Mouse (Mus musculus): ENCODE data around the gene Lipt1. TPM values are rescaled to one million over a fixed set of nuclear protein-coding genes. Genes with fewer than 3 reads are reported as not detected.

Lipt1 gene
- polyA plus RNA-seq, 1 experiment from 2014 or later, result 8.8 TPM

- Histone ChIP-seq H3K4me2 (no peak overlapping the region), H3K36me3 (no peaks in the 10 kb centered on the region), H3K4me1 (no peaks in the 10 kb centered on the region), H3K27me3 (0 out of 2 replicates have a peak, but pooled peaks cover 9% of the 10 kb centered on the region), H3K9me3 (replicated peaks) (no peaks in the 10 kb centered on the region), H3K9ac (no peak overlapping the region), H3K27ac (no peak overlapping the region), H3K4me3 (replicated peaks) (no peak overlapping the region)
- WGBS, result 82% methylated on average over 2 of the region's 2 CpGs
- ATAC-seq (replicated peaks; ENCODE audit: low FRiP score), result no peak
Measured at GRCm38 (mm10) chr1:37912751-37913150, 41.2 kb downstream of the Lipt1 start.

- H3K27me3 ChIP-seq, result 0 out of 2 replicates have a peak, but pooled peaks cover 9% of the 10 kb centered on the region
- no peak for ATAC-seq (replicated peaks; ENCODE audit: low FRiP score)
- no peaks in the 10 kb centered on the region for H3K4me1 ChIP-seq
- no peak within 1 kb of the TSS for H3K4me2 ChIP-seq
- H3K9me3 ChIP-seq (replicated peaks), result no peaks in the 10 kb centered on the region
- no peak within 1 kb of the TSS for H3K9ac ChIP-seq
- no peak within 1 kb of the TSS for H3K4me3 ChIP-seq (replicated peaks)
- 72% methylated on average over 5 of the region's 5 CpGs for WGBS
- no peak within 1 kb of the TSS for H3K27ac ChIP-seq
- no peaks in the 10 kb centered on the region for H3K36me3 ChIP-seq
Measured at GRCm38 (mm10) chr1:37916393-37916792, 44.9 kb downstream of the Lipt1 start, which contains the start of gene Lyg2. Gene Lyg2 (minus strand): TSS chr1:37916493.

GRCm38 (mm10) chr1:37917666-37918065 is 46.1 kb downstream of the Lipt1 start:
- WGBS, result 71% methylated on average over 13 of the region's 13 CpGs
- no peak overlapping the region for H3K4me3 ChIP-seq (replicated peaks)
- H3K4me2 ChIP-seq, result no peak overlapping the region
- H3K9me3 ChIP-seq (replicated peaks), result no peaks in the 10 kb centered on the region
- no peak overlapping the region for H3K9ac ChIP-seq
- 0 out of 2 replicates have a peak, but pooled peaks cover under 1% of the 10 kb centered on the region for H3K4me1 ChIP-seq
- ATAC-seq (replicated peaks; ENCODE audit: low FRiP score), result no peak
- 0 out of 2 replicates have a peak, but pooled peaks cover 4% of the 10 kb centered on the region for H3K27me3 ChIP-seq
- H3K27ac ChIP-seq, result no peak overlapping the region
- H3K36me3 ChIP-seq, result no peaks in the 10 kb centered on the region

GRCm38 (mm10) chr1:37918096-37918495 is 46.6 kb downstream of the Lipt1 start:
- Histone ChIP-seq H3K9ac (no peak overlapping the region), H3K27ac (no peak overlapping the region), H3K27me3 (0 out of 2 replicates have a peak, but pooled peaks cover 4% of the 10 kb centered on the region), H3K4me2 (no peak overlapping the region), H3K4me1 (0 out of 2 replicates have a peak, but pooled peaks cover 3% of the 10 kb centered on the region), H3K36me3 (no peaks in the 10 kb centered on the region), H3K9me3 (replicated peaks) (no peaks in the 10 kb centered on the region), H3K4me3 (replicated peaks) (no peak overlapping the region)
- no peak for ATAC-seq (replicated peaks; ENCODE audit: low FRiP score)
- WGBS, result 62% methylated on average over 6 of the region's 6 CpGs

GRCm38 (mm10) chr1:37922536-37922935 is 51.0 kb downstream of the Lipt1 start:
- H3K4me1 ChIP-seq, result 0 out of 2 replicates have a peak, but pooled peaks cover 3% of the 10 kb centered on the region
- 35% methylated on average over 8 of the region's 8 CpGs for WGBS

More at GRCm38 (mm10) chr1:37922536-37922935, 51.0 kb downstream of the Lipt1 start:
- Histone ChIP-seq H3K4me3 (replicated peaks) (no peak overlapping the region), H3K9ac (no peak overlapping the region), H3K9me3 (replicated peaks) (no peaks in the 10 kb centered on the region), H3K27me3 (no peaks in the 10 kb centered on the region), H3K27ac (no peak overlapping the region), H3K36me3 (no peaks in the 10 kb centered on the region), H3K4me2 (no peak overlapping the region)
- ATAC-seq (replicated peaks; ENCODE audit: low FRiP score), result no peak

Other genes with a start within 250 kb of the Lipt1 start
- gene 2010300C02Rik, start 151.7 kb upstream of the Lipt1 start, polyA plus RNA-seq (2015; fragmentation: Nextera tagmentation; extraction: Ambion mirVana), result 2.2 and 2.3 TPM in 2 replicates
- gene Tsga10, start 5.3 kb upstream of the Lipt1 start, polyA plus RNA-seq (2015; fragmentation: Nextera tagmentation; extraction: Ambion mirVana), result 6.0 and 6.1 TPM in 2 replicates
- gene Mitd1, start 18.7 kb downstream of the Lipt1 start, polyA plus RNA-seq (2015; fragmentation: Nextera tagmentation; extraction: Ambion mirVana), result 24.5 and 27.2 TPM in 2 replicates
- 227 and 255 TPM in 2 replicates for gene Mrpl30, start 18.7 kb downstream of the Lipt1 start, polyA plus RNA-seq (2015; fragmentation: Nextera tagmentation; extraction: Ambion mirVana)
- not detected in 2 replicates for gene Lyg2, start 44.8 kb downstream of the Lipt1 start, polyA plus RNA-seq (2015; fragmentation: Nextera tagmentation; extraction: Ambion mirVana)
- gene Lyg1, start 86.0 kb downstream of the Lipt1 start, polyA plus RNA-seq (2015; fragmentation: Nextera tagmentation; extraction: Ambion mirVana), result not detected in 2 replicates
- 123 and 148 TPM in 2 replicates for gene Txndc9, start 126.2 kb downstream of the Lipt1 start, polyA plus RNA-seq (2015; fragmentation: Nextera tagmentation; extraction: Ambion mirVana)
- gene Eif5b, start 126.3 kb downstream of the Lipt1 start, polyA plus RNA-seq (2015; fragmentation: Nextera tagmentation; extraction: Ambion mirVana), result 28.8 and 29.0 TPM in 2 replicates